Mouse (Mus musculus): ENCODE results near the gene Ift88. TPM values are rescaled to one million over a fixed set of nuclear protein-coding genes. Genes with fewer than 3 reads are reported as not detected.

Gene Ift88
- polyA plus RNA-seq, 1 experiment from 2014 or later = 11.0 TPM

GRCm38 (mm10) chr14:57475057-57475456 is 51.2 kb downstream of the Ift88 start:
- Histone ChIP-seq H3K9me3 (ENCODE audit: low read length) (no peaks in the 10 kb centered on the region), H3K4me2 (replicated peaks; ENCODE audit: low read depth, low read length) (no peak overlapping the region), H3K4me1 (ENCODE audit: insufficient read depth, low read depth, low read length) (no peaks in the 10 kb centered on the region), H3K27me3 (replicated peaks; ENCODE audit: insufficient read depth, low read length) (no peaks in the 10 kb centered on the region), H3K9ac (replicated peaks; ENCODE audit: low read depth) (no peak overlapping the region), H3K27ac (ENCODE audit: low read length) (no peak overlapping the region), H3K4me3 (ENCODE audit: low read depth, low read length) (no peak overlapping the region), H3K36me3 (ENCODE audit: insufficient read depth, low read length) (no peaks in the 10 kb centered on the region)
- WGBS = 58% methylated on average over 2 of the region's 2 CpGs
- TF ChIP-seq CTCF (IDR thresholded peaks at IDR 0.05) (no peak), EP300 (IDR thresholded peaks at IDR 0.05) (no peak)
- DNase-seq (ENCODE audit: low spot score) = no peak
- ATAC-seq = no peak

- no peak for ATAC-seq
- no peaks in the 10 kb centered on the region for H3K36me3 ChIP-seq (ENCODE audit: insufficient read depth, low read length)
- 91% methylated on average over 2 of the region's 2 CpGs for WGBS
- no peak overlapping the region for H3K9ac ChIP-seq (replicated peaks; ENCODE audit: low read depth)
- no peaks in the 10 kb centered on the region for H3K4me1 ChIP-seq (ENCODE audit: insufficient read depth, low read depth, low read length)
- H3K4me2 ChIP-seq (replicated peaks; ENCODE audit: low read depth, low read length) = no peak overlapping the region
- no peak for DNase-seq (ENCODE audit: low spot score)
- no peak overlapping the region for H3K27ac ChIP-seq (ENCODE audit: low read length)
- H3K9me3 ChIP-seq (ENCODE audit: low read length) = no peaks in the 10 kb centered on the region
- TF ChIP-seq CTCF (IDR thresholded peaks at IDR 0.05) = no peak
- TF ChIP-seq EP300 (IDR thresholded peaks at IDR 0.05) = no peak
- H3K27me3 ChIP-seq (replicated peaks; ENCODE audit: insufficient read depth, low read length) = no peaks in the 10 kb centered on the region
- H3K4me3 ChIP-seq (ENCODE audit: low read depth, low read length) = no peak overlapping the region
Observed at GRCm38 (mm10) chr14:57482262-57482661, 58.4 kb downstream of the Ift88 start.

GRCm38 (mm10) chr14:57484183-57484582 is 60.3 kb downstream of the Ift88 start:
- no peaks in the 10 kb centered on the region for H3K36me3 ChIP-seq (ENCODE audit: insufficient read depth, low read length)
- no peak overlapping the region for H3K4me2 ChIP-seq (replicated peaks; ENCODE audit: low read depth, low read length)
- no peak overlapping the region for H3K9ac ChIP-seq (replicated peaks; ENCODE audit: low read depth)
- H3K4me3 ChIP-seq (ENCODE audit: low read depth, low read length) = no peak overlapping the region
- H3K4me1 ChIP-seq (ENCODE audit: insufficient read depth, low read depth, low read length) = no peaks in the 10 kb centered on the region
- 89% methylated on average over 6 of the region's 6 CpGs for WGBS
- ATAC-seq = no peak
- H3K27me3 ChIP-seq (replicated peaks; ENCODE audit: insufficient read depth, low read length) = no peaks in the 10 kb centered on the region
- no peak for TF ChIP-seq CTCF (IDR thresholded peaks at IDR 0.05)
- TF ChIP-seq EP300 (IDR thresholded peaks at IDR 0.05) = no peak
- DNase-seq (ENCODE audit: low spot score) = no peak
- no peak overlapping the region for H3K27ac ChIP-seq (ENCODE audit: low read length)
- H3K9me3 ChIP-seq (ENCODE audit: low read length) = no peaks in the 10 kb centered on the region

GRCm38 (mm10) chr14:57489696-57490095 is 65.8 kb downstream of the Ift88 start:
- Histone ChIP-seq H3K4me1 (ENCODE audit: insufficient read depth, low read depth, low read length) (no peaks in the 10 kb centered on the region), H3K4me3 (ENCODE audit: low read depth, low read length) (no peak overlapping the region), H3K36me3 (ENCODE audit: insufficient read depth, low read length) (no peaks in the 10 kb centered on the region), H3K4me2 (replicated peaks; ENCODE audit: low read depth, low read length) (no peak overlapping the region), H3K9me3 (ENCODE audit: low read length) (no peaks in the 10 kb centered on the region), H3K27ac (ENCODE audit: low read length) (no peak overlapping the region), H3K9ac (replicated peaks; ENCODE audit: low read depth) (no peak overlapping the region), H3K27me3 (replicated peaks; ENCODE audit: insufficient read depth, low read length) (no peaks in the 10 kb centered on the region)
- no peak for ATAC-seq
- TF ChIP-seq EP300 (IDR thresholded peaks at IDR 0.05) = no peak
- TF ChIP-seq CTCF (IDR thresholded peaks at IDR 0.05) = no peak
- DNase-seq (ENCODE audit: low spot score) = no peak
- WGBS = 73% methylated on average over 3 of the region's 3 CpGs

GRCm38 (mm10) chr14:57493840-57494239 is 70.0 kb downstream of the Ift88 start:
- ATAC-seq = no peak
- no peak for DNase-seq (ENCODE audit: low spot score)

GRCm38 (mm10) chr14:57503729-57504128 is 79.9 kb downstream of the Ift88 start:
- ATAC-seq = no peak
- WGBS = 87% methylated on average over 6 of the region's 6 CpGs

More at GRCm38 (mm10) chr14:57493840-57494239, 70.0 kb downstream of the Ift88 start:
- Histone ChIP-seq H3K27me3 (replicated peaks; ENCODE audit: insufficient read depth, low read length) (no peaks in the 10 kb centered on the region), H3K4me1 (ENCODE audit: insufficient read depth, low read depth, low read length) (no peaks in the 10 kb centered on the region), H3K4me3 (ENCODE audit: low read depth, low read length) (no peak overlapping the region), H3K36me3 (ENCODE audit: insufficient read depth, low read length) (no peaks in the 10 kb centered on the region), H3K27ac (ENCODE audit: low read length) (no peak overlapping the region), H3K4me2 (replicated peaks; ENCODE audit: low read depth, low read length) (no peak overlapping the region), H3K9me3 (ENCODE audit: low read length) (no peaks in the 10 kb centered on the region), H3K9ac (replicated peaks; ENCODE audit: low read depth) (no peak overlapping the region)
- WGBS = 94% methylated on average over 2 of the region's 2 CpGs
- TF ChIP-seq EP300 (IDR thresholded peaks at IDR 0.05) (no peak), CTCF (IDR thresholded peaks at IDR 0.05) (no peak)

GRCm38 (mm10) chr14:57509554-57509953 is 85.7 kb downstream of the Ift88 start:
- no peak overlapping the region for H3K4me2 ChIP-seq (replicated peaks; ENCODE audit: low read depth, low read length)
- peak; percentile 84 for DNase-seq (ENCODE audit: low spot score)
- peak overlapping the region; percentile 16; the same call in 1 of the 2 replicates for H3K27ac ChIP-seq (ENCODE audit: low read length)
- TF ChIP-seq EP300 (IDR thresholded peaks at IDR 0.05) = no peak
- TF ChIP-seq CTCF (IDR thresholded peaks at IDR 0.05) = peak; percentile 48
- no peaks in the 10 kb centered on the region for H3K4me1 ChIP-seq (ENCODE audit: insufficient read depth, low read depth, low read length)
- no peak overlapping the region for H3K9ac ChIP-seq (replicated peaks; ENCODE audit: low read depth)
- H3K9me3 ChIP-seq (ENCODE audit: low read length) = no peaks in the 10 kb centered on the region
- no peak overlapping the region for H3K4me3 ChIP-seq (ENCODE audit: low read depth, low read length)
- ATAC-seq = peak; percentile 94
- no peaks in the 10 kb centered on the region for H3K27me3 ChIP-seq (replicated peaks; ENCODE audit: insufficient read depth, low read length)
- no peaks in the 10 kb centered on the region for H3K36me3 ChIP-seq (ENCODE audit: insufficient read depth, low read length)
- WGBS = 28% methylated on average over 6 of the region's 6 CpGs

More at GRCm38 (mm10) chr14:57503729-57504128, 79.9 kb downstream of the Ift88 start:
- Histone ChIP-seq H3K9me3 (ENCODE audit: low read length) (no peaks in the 10 kb centered on the region), H3K9ac (replicated peaks; ENCODE audit: low read depth) (no peak overlapping the region), H3K4me2 (replicated peaks; ENCODE audit: low read depth, low read length) (no peak overlapping the region), H3K27ac (ENCODE audit: low read length) (no peak overlapping the region), H3K4me1 (ENCODE audit: insufficient read depth, low read depth, low read length) (no peaks in the 10 kb centered on the region), H3K4me3 (ENCODE audit: low read depth, low read length) (no peak overlapping the region), H3K27me3 (replicated peaks; ENCODE audit: insufficient read depth, low read length) (no peaks in the 10 kb centered on the region), H3K36me3 (ENCODE audit: insufficient read depth, low read length) (no peaks in the 10 kb centered on the region)
- TF ChIP-seq CTCF (IDR thresholded peaks at IDR 0.05) (no peak), EP300 (IDR thresholded peaks at IDR 0.05) (no peak)
- DNase-seq (ENCODE audit: low spot score) = no peak

Measured in lung, postnatal 0 days (tissue).